In the genomic region with DNA sequence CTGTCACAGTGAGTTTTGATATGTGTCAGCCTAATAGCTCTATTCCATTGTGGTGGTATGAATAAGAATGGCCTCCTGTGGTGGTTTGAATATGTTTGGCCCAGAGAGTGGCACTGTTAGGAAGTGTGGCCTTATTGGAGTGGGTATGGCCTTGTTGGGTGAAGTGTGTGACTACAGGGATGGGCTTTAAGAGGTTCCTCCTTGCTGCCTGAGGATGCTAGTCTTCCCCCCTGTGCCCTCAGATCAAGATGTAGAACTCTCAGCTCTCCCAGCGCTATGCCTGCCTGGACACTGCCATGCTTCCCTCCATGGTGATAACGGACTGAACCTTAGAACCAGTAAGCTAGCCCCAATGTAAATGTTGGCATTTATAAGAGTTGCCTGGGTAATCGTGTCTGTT, we compare ENCODE assay signal across 17 mouse cellular contexts.
A peak's percentile ranks its signal among the peaks of the same experiment; 100 is the strongest.
DNase-seq lines count a peak whose midpoint lies in the region.
"Had no signal": no experiment of that assay in that cellular context is flagged by ENCODE, and none has a peak within 500 bp of the region (broad histone marks: within the 10 kb centered on the region; RNA-seq: fewer than 3 reads in every experiment).

No protein-coding gene starts in this region.

- H3K27me3 ChIP-seq in heart, embryonic 10.5 days (ENCODE audit: insufficient read depth, poor library complexity, severe bottlenecking), result no peaks in the 10 kb centered on the region
- H3K27me3 ChIP-seq: CH12.LX, Patski had no signal

- WGBS in heart, embryonic 10.5 days, result 85% methylated on average over 3 of the region's 3 CpGs

- H3K4me1 ChIP-seq in heart, embryonic 10.5 days, result 0 out of 2 replicates have a peak, but pooled peaks cover 5% of the 10 kb centered on the region

- no peaks in the 10 kb centered on the region for H3K36me3 ChIP-seq in heart, embryonic 10.5 days
- H3K36me3 ChIP-seq: G1E had no signal

- H3K9me3 ChIP-seq in heart, embryonic 10.5 days, result no peaks in the 10 kb centered on the region
- H3K9me3 ChIP-seq: G1E had no signal

- H3K27ac ChIP-seq in heart, embryonic 10.5 days, result no peak overlapping the region

- intact Hi-C loops in heart, postnatal 10 days (cut with DNase I), result no loop called here
- intact Hi-C loops in heart, postnatal 25 days (cut with DNase I), result no loop called here

- DNase-seq in heart, adult 11 months, result peak; percentile 71
- no peak for DNase-seq in heart, postnatal 10 days
- DNase-seq in heart, embryonic 10.5 days (ENCODE audit: low spot score), result peak; percentile 63
- DNase-seq in heart, postnatal 25 days (ENCODE audit: low spot score), result no peak
- DNase-seq: adrenal gland, adult 2 months; adrenal gland, adult 8-10 months; adrenal gland, postnatal 10 days; adrenal gland, postnatal 14 days; adrenal gland, postnatal 25 days; adrenal gland, postnatal 36 days; B cell, adult 2 months; cerebellum, adult 11 months; cerebellum, adult 11-12 months; cerebellum, adult 18-20 months had no signal

- no peak overlapping the region for H3K4me3 ChIP-seq in heart, embryonic 10.5 days

Comparison
In these comparisons a context has a peak if more than half of its experiments do, and no peak if none do; other contexts are left out.
1. DNase-seq: peak in heart, adult 11 months (single experiment) and heart, embryonic 10.5 days (single experiment); none in heart, postnatal 10 days (0 of 2) and heart, postnatal 25 days (single experiment).